Mouse (Mus musculus): ENCODE results near the gene Gm9747.

GRCm38 (mm10) chr1:82220673-82221396 is 12.1 kb upstream of the Gm9747 start:
- no peak for TF ChIP-seq CTCF (conservative IDR thresholded peaks at IDR 0.05; ENCODE audit: insufficient read depth, insufficient read length, low read depth, low read length)
- no peak for TF ChIP-seq POLR2A (IDR thresholded peaks at IDR 0.05; ENCODE audit: low read depth, low read length)

Measured in kidney, adult 2 months (tissue).